Mouse (Mus musculus) brown adipose tissue, adult 24 weeks (tissue): ENCODE measurements around the gene Gm21830. TPM values are rescaled to one million over a fixed set of nuclear protein-coding genes. Genes with fewer than 3 reads are reported as not detected.
"Not testable (repeated sequence)": the region's sequence is repeated elsewhere in the genome, so short reads cannot be mapped to it uniquely, and the experiment has no call there.

Experiments
- H3K27ac ChIP-seq: fragments of 200-500 bp; replicated peaks from 2 replicates; pipeline ENCODE4 v1.5.1; 2012; ENCODE audit warnings: low read depth, mild to moderate bottlenecking, low read length
- H3K4me1 ChIP-seq: fragments of 200-500 bp; 2 replicates; pipeline ENCODE4 v1.6.1; 2012; ENCODE audit warnings: low read length, mixed read lengths; ENCODE audit not compliant: control insufficient read depth, insufficient read depth, insufficient read length
- H3K4me3 ChIP-seq: fragments of 200-500 bp; 2 replicates; pipeline ENCODE4 v1.5.1; 2012; ENCODE audit warnings: low read depth, mild to moderate bottlenecking, low read length, moderate library complexity; ENCODE audit not compliant: insufficient read depth
- polyA plus RNA-seq: library from polyadenylated mRNA; stranded (reverse); fragments of >200 nt; gene quantifications from 2 replicates; pipeline ENCODE4 v1.2.4, GENCODE M21; 2012; ENCODE audit not compliant: missing spikeins, insufficient read depth, insufficient read length

The Gm21830 gene
- not detected in 2 replicates for polyA plus RNA-seq

DNA sequence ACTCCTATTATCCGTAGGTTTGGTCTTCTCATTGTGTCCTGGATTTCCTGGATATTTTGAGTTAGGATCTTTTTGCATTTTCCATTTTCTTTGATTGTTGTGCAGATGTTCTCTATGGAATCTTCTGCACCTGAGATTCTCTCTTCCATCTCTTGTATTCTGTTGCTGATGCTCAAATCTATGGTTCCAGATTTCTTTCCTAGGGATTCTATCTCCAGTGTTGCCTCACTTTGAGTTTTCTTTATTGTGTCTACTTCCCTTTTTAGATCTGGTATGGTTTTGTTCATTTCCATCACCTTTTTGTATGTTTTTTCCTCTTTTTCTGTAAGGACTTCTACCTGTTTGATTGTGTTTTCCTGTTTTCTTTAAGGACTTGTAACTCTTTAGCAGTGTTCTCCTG lies at the start of gene Gm21830:
Gene Gm21830 (plus strand): TSS at position 301 of the 400 bp plus-strand sequence.
- H3K27ac ChIP-seq, H3K4me1 ChIP-seq, H3K4me3 ChIP-seq: not testable (repeated sequence)

- Histone ChIP-seq H3K4me1 (no peaks in the 10 kb centered on the region), H3K27ac (no peak overlapping the region), H3K4me3 (no peak overlapping the region)
Measured at GRCm38 (mm10) chr2:67364506-67364905, 49.0 kb upstream of the Gm21830 start.

DNA sequence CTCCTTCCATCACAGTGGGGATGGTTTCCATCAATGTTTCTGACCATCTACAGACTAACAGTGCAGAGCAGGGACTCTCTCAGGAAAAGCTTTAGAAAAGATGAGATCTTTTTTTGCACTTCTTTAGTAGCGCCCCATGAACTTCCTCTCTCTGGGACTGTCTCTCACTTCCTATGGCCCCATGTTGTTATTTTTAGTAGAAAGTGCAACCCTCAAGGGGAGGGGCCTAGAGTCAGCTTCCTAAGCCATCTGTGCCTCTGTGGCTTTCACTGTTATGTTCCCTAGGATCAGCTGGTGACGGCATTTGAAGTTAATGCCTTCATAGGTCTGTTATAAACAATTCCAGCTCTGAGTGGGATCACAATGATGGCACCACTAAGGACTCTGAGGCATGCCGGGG lies 35.0 kb upstream of the Gm21830 start:
- Histone ChIP-seq H3K4me3 (no peak overlapping the region), H3K27ac (no peak overlapping the region), H3K4me1 (no peaks in the 10 kb centered on the region)

GRCm38 (mm10) chr2:67420853-67421252 lies 7.3 kb downstream of the Gm21830 start:
- Histone ChIP-seq H3K4me3 (no peak overlapping the region), H3K27ac (no peak overlapping the region), H3K4me1 (no peaks in the 10 kb centered on the region)

- Histone ChIP-seq H3K27ac (no peak overlapping the region), H3K4me3 (no peak overlapping the region), H3K4me1 (no peaks in the 10 kb centered on the region)
Measured at GRCm38 (mm10) chr2:67422799-67423198, 9.3 kb downstream of the Gm21830 start.

GRCm38 (mm10) chr2:67433081-67433480 lies 19.6 kb downstream of the Gm21830 start, which contains the start of gene Gm26727:
TSS of gene Gm26727 (minus strand) at chr2:67433181.
- Histone ChIP-seq H3K4me3 (no peak within 1 kb of the TSS), H3K27ac (no peak within 1 kb of the TSS), H3K4me1 (no peaks in the 10 kb centered on the region)

GRCm38 (mm10) chr2:67438309-67438708 lies 24.8 kb downstream of the Gm21830 start:
- no peaks in the 10 kb centered on the region for H3K4me1 ChIP-seq
- H3K27ac ChIP-seq: no peak overlapping the region
- H3K4me3 ChIP-seq: no peak overlapping the region

DNA sequence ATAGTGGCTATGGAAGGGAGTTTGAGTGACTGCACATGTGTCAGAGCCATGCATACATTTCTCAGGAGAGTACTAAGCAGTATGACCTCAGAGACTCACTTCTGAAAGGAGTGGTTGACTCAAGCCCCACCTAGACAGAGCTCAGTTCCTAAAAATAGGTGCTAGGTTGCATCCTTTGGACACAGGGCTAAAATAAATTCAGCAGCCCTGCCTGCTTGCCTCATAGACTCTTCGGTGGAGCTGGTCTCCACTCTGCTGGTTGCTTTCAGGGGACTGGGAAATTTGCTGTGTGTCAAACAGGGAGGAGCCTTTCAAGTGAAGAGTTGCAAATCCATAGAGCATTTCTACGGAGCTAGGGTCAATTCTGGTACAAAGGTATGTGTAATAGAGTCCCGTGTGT lies 32.3 kb downstream of the Gm21830 start, which contains the start of gene Xirp2:
Gene Xirp2 (plus strand): TSS at position 223 of the 400 bp plus-strand sequence.
- Histone ChIP-seq H3K4me3 (no peak within 1 kb of the TSS), H3K4me1 (no peaks in the 10 kb centered on the region), H3K27ac (no peak within 1 kb of the TSS)

- no peak overlapping the region for H3K27ac ChIP-seq
- H3K4me1 ChIP-seq: no peaks in the 10 kb centered on the region
- no peak overlapping the region for H3K4me3 ChIP-seq
Measured at GRCm38 (mm10) chr2:67446772-67447171, 33.2 kb downstream of the Gm21830 start.

DNA sequence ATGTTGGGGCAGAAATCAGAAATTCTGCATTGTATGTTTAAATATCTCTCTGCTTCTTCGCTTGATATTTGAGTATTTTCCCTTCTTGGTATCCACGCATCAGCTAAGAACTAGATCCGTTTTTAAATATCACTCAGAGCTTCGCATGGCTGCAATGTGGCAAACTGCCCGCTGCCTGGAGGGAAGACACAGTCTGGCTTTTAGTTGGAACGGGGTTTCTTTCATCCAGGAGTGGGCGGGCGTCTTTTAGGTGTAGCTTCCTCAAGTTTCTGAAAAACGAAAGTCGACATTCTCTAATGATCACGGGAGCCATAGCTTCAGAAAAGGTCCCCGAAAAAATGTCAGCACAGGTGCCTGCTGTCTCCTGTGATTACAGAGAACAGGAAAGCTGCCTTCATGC lies 33.7 kb downstream of the Gm21830 start:
- Histone ChIP-seq H3K4me3 (no peak overlapping the region), H3K4me1 (no peaks in the 10 kb centered on the region), H3K27ac (no peak overlapping the region)

DNA sequence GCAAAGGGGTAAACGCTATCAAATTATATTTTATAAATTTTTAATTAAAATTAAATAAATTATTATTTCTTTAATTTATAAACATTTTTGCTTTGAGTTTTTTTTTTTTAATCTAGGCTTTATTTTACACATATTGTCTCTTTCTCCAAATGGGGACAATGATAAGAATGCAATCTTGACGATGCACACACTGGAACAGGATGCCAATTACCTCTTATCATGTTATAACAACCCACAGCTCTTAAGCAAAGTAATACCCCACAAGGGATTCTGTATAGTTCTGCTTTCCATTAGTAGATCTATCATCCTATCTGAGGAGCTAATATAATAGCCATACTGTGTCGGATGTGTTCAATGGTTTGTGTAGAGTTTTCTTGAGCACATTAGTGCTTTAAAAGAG lies 47.3 kb downstream of the Gm21830 start:
- Histone ChIP-seq H3K4me3 (no peak overlapping the region), H3K4me1 (no peaks in the 10 kb centered on the region), H3K27ac (no peak overlapping the region)

DNA sequence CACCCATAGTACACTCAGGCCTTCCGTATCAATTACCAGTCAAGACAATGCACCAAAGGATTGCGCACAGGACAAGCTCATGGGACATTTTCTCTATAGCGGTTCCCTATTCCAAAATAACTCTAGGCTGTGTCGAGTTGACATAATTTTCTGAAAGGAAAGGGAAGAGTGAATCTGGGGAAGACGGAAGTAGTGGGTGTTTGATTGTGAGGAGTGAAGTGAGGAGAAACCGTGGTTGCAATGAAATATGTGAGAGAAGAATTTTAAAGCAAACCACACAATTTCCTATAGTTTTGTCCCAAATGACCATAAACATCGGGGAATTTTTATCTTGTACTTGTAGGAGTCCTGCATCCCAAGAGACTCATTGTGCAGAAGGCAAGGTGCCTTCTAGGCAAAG lies 53.5 kb downstream of the Gm21830 start:
- Histone ChIP-seq H3K4me3 (no peak overlapping the region), H3K27ac (no peak overlapping the region), H3K4me1 (no peaks in the 10 kb centered on the region)

DNA sequence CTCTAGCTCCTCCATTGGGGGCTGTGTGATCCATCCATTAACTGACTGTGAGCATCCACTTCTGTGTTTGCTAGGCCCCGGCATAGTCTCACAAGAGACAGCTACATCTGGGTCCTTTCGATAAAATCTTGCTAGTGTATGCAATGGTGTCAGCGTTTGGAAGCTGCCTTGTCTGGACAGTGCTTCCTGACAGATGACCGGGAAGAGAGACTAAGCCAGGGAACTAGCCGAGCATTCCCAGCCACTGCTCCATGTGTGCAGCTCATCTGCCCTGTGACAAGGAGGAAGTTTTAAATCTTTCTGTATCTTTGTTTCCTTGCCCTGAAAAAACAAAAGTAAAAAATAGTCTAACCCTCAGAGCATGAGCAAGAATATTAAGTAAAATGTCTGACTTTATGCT lies 56.5 kb downstream of the Gm21830 start:
- H3K27ac ChIP-seq, H3K4me3 ChIP-seq, H3K4me1 ChIP-seq: not testable (repeated sequence)

DNA sequence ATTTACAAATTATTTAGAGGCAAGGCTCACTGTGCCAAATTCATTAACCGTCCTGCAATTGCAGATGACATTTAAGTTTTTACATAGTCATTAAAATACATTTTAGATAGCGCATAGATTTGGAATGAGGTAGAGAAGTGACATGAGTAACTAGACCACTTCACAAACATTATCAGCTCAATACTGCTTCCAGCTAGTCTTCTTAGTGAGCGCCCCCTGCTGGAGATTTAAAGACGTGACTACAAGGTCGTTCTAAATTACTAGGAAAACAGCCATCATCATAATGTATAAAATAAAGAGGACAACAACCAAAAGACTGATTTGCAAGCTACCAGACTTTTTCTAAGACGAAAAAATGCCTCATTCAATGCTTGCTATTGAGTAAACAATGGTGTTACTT lies 64.2 kb downstream of the Gm21830 start:
- Histone ChIP-seq H3K4me3 (no peak overlapping the region), H3K27ac (no peak overlapping the region), H3K4me1 (no peaks in the 10 kb centered on the region)

GRCm38 (mm10) chr2:67481051-67481450 lies 67.5 kb downstream of the Gm21830 start:
- H3K27ac ChIP-seq: no peak overlapping the region
- no peak overlapping the region for H3K4me3 ChIP-seq

More at GRCm38 (mm10) chr2:67481051-67481450, 67.5 kb downstream of the Gm21830 start:
- H3K4me1 ChIP-seq: no peaks in the 10 kb centered on the region
